Mouse (Mus musculus) G1E (cell line): ENCODE results near the gene Iqschfp. TPM values are rescaled to one million over a fixed set of nuclear protein-coding genes. Genes with fewer than 3 reads are reported as not detected.

Source experiments
- ATAC-seq: 2 replicates; pipeline ENCODE4 v1.8.0; 2016; ENCODE audit warnings: mild to moderate bottlenecking; ENCODE audit not compliant: insufficient number of reproducible peaks, poor library complexity, low FRiP score, severe bottlenecking; ENCODE audit errors: extremely low read depth
- DNase-seq: peaks from one replicate; pipeline ENCODE4 v3.0.0; 2012; ENCODE audit warnings: low spot score
- H3K27me3 ChIP-seq: 2 replicates; pipeline ENCODE4 v1.6.1; 2012; ENCODE audit warnings: mild to moderate bottlenecking, low read length, inconsistent platforms; ENCODE audit not compliant: insufficient read depth
- H3K36me3 ChIP-seq: replicated peaks from 2 replicates; pipeline ENCODE3; 2012; ENCODE audit warnings: mild to moderate bottlenecking, inconsistent platforms
- H3K4me1 ChIP-seq: 2 replicates; pipeline ENCODE4 v1.6.1; 2012; ENCODE audit warnings: low read depth, low read length, inconsistent platforms, mixed read lengths; ENCODE audit not compliant: insufficient read depth
- H3K4me3 ChIP-seq: 2 replicates; pipeline ENCODE4 v1.5.1; 2012; ENCODE audit warnings: low read depth, mild to moderate bottlenecking, inconsistent platforms, low read length, moderate library complexity, mixed read lengths
- H3K9me3 ChIP-seq: replicated peaks from 2 replicates; pipeline ENCODE4 v1.6.1; 2012; ENCODE audit warnings: inconsistent platforms
- CTCF ChIP-seq: IDR thresholded peaks from 2 replicates; pipeline ENCODE4 v1.5.1; 2012; ENCODE audit warnings: low read depth, low read length, inconsistent platforms, mixed read lengths
- GATA1 ChIP-seq: IDR thresholded peaks from 2 replicates; pipeline ENCODE4 v1.6.1; 2012; ENCODE audit warnings: borderline replicate concordance, low read length, inconsistent platforms, mixed read lengths
- GATA2 ChIP-seq: IDR thresholded peaks from 2 replicates; pipeline ENCODE4 v1.6.1; 2012; ENCODE audit warnings: low read depth, low read length, inconsistent platforms, borderline replicate concordance
- POLR2AphosphoS5 ChIP-seq: IDR thresholded peaks from 2 replicates; pipeline ENCODE4 v1.6.1; 2012; ENCODE audit warnings: low read depth, low read length, inconsistent platforms; ENCODE audit not compliant: insufficient replicate concordance
- TAL1 ChIP-seq: conservative IDR thresholded peaks from 2 replicates; pipeline ENCODE4 v1.6.1; 2012; ENCODE audit warnings: low read depth, low read length, inconsistent platforms, mixed read lengths
- polyA plus RNA-seq: library from polyadenylated mRNA; stranded (reverse); fragments of >175 nt; gene quantifications from 2 replicates; pipeline ENCODE4 v1.2.3, GENCODE M21; 2012
- total RNA-seq, 2 experiments: library from RNA; stranded (forward) in 1 of 2; stranded (reverse) in 1 of 2; fragments of 200-1000 nt in 1 of 2; fragments of >200 nt in 1 of 2; fragmentation: Nextera tagmentation in 1 of 2; gene quantifications; 2 replicates each; pipeline ENCODE4 v1.2.3; 2014 to 2017

Iqschfp gene
- total and polyA plus RNA-seq, 3 experiments: not detected

DNA sequence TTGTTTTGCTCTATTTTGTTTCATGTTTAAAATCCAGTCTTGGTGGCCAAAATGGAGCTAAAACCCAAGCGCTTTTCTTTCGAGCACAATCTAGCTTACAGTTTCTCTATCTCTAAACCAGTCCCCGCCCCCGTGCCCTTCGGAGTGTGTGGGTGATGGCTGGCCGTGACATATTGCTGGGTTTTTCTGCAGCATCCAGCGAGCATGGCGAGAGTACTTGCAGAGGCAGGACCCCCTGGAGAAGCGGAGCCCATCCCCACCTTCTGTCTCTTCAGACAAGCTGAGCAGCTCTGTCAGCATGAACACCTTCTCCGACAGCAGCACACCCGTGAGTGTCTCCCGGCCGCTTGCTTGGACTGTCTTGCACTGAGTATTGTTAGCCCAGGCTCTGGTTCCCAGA lies 163.0 kb downstream of the Iqschfp start:
- H3K9me3 ChIP-seq: 0 out of 2 replicates have a peak, but pooled peaks cover 3% of the 10 kb centered on the region
- TF ChIP-seq POLR2AphosphoS5 (no peak), TAL1 (no peak), CTCF (no peak), GATA2 (no peak), GATA1 (no peak)
- DNase-seq (no peak), ATAC-seq (no peak)
- no peaks in the 10 kb centered on the region for H3K4me1 ChIP-seq
- no peak overlapping the region for H3K4me3 ChIP-seq
- no peaks in the 10 kb centered on the region for H3K27me3 ChIP-seq
- no peaks in the 10 kb centered on the region for H3K36me3 ChIP-seq

- Histone ChIP-seq H3K36me3 (no peaks in the 10 kb centered on the region), H3K4me1 (no peaks in the 10 kb centered on the region), H3K9me3 (0 out of 2 replicates have a peak, but pooled peaks cover 3% of the 10 kb centered on the region), H3K27me3 (no peaks in the 10 kb centered on the region), H3K4me3 (no peak overlapping the region)
- DNase-seq: peak; percentile 2
- TF ChIP-seq TAL1: no peak
- no peak for ATAC-seq
Measured at GRCm38 (mm10) chr3:68056373-68057275, 164.6 kb downstream of the Iqschfp start.

DNA sequence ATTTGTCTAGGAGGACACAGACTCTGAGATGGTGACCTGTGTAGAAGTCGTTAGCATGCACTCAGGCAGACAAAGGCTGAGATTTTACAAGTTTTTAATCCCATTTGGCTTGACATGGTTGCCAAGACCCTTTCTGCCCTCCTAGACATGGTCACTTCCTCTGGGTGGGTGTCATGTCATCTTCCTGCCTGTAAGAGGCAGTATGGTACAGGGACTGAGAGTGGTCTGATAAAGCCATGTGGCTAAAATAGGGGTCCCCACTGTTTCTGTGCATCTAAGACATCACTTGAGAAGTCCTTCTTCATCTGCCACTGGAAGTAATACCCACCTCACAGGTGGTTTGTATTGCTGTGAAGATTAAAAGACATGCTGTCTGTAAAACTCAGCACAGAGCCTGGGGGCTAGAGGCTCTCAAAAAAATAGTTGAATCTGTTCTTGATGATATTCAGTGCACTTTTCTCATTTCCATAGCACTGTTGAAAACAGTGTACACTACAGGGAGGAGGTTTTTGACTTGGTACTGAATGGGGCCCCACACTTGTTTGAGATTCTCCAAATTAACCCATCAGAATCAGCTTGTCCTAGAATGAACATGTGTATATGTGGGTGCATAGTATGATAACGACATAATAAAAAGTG lies 167.2 kb downstream of the Iqschfp start:
- Histone ChIP-seq H3K27me3 (no peaks in the 10 kb centered on the region), H3K9me3 (peaks cover 5% of the 10 kb centered on the region; the same call in 1 of the 2 replicates), H3K4me1 (no peaks in the 10 kb centered on the region), H3K4me3 (no peak overlapping the region), H3K36me3 (no peaks in the 10 kb centered on the region)
- no peak for TF ChIP-seq TAL1
- no peak for TF ChIP-seq POLR2AphosphoS5
- TF ChIP-seq CTCF: no peak
- no peak for TF ChIP-seq GATA1
- TF ChIP-seq GATA2: no peak
- ATAC-seq (no peak), DNase-seq (no peak)

DNA sequence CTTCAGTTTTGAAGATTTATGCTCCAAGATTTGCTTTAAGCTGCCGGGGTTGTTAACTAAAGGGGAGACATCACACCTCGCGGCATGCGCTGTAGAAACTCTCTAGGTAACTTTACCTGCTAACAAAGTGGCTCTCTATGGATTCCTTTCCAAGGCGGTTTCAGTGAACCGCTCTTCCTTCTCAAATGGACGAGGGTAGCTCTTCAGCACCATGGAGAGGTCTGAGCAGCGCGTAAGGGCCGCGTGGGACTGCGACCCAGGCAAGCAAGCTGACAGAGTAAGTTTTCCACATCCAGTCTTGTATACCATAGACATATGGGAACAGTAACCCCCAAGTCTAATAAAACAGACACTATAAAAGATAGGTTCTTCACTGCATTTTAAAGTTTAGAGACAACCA lies 172.7 kb downstream of the Iqschfp start, which contains the start of gene Schip1:
Schip1 (plus strand) TSS at position 72 of the 400 bp plus-strand sequence.
- TF ChIP-seq GATA1 (no peak), CTCF (no peak), TAL1 (no peak), POLR2AphosphoS5 (no peak), GATA2 (no peak)
- peaks cover 2% of the 10 kb centered on the region; the same call in 1 of the 2 replicates for H3K9me3 ChIP-seq
- no peak for ATAC-seq
- H3K4me1 ChIP-seq: no peaks in the 10 kb centered on the region
- H3K4me3 ChIP-seq: no peak within 1 kb of the TSS
- DNase-seq: no peak
- H3K36me3 ChIP-seq: no peaks in the 10 kb centered on the region
- no peaks in the 10 kb centered on the region for H3K27me3 ChIP-seq

- Histone ChIP-seq H3K27me3 (no peaks in the 10 kb centered on the region), H3K36me3 (no peaks in the 10 kb centered on the region), H3K4me3 (no peak overlapping the region), H3K4me1 (no peaks in the 10 kb centered on the region), H3K9me3 (0 out of 2 replicates have a peak, but pooled peaks cover 4% of the 10 kb centered on the region)
- TF ChIP-seq POLR2AphosphoS5 (no peak), GATA2 (no peak), TAL1 (no peak)
- DNase-seq (no peak), ATAC-seq (no peak)
Measured at GRCm38 (mm10) chr3:68071395-68072386, 179.7 kb downstream of the Iqschfp start.

DNA sequence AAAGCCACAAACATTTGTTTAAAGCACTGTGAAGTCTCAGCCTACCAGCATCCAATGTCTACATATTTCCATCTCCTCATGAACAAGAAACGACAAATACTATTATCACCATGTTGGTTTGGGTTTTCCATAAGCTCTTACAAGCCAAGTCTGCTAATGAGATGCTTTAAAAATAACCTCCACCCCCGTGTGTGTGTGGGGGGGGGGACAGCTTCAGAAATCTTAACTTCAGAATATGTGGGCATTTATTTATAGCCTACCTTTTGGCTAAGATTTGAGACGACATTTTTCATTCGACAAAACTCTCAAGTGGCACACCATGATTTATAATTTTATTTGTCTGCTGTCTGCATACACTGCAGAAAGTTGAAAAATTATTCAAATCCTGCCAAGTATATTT lies 185.4 kb downstream of the Iqschfp start:
- Histone ChIP-seq H3K27me3 (no peaks in the 10 kb centered on the region), H3K4me1 (no peaks in the 10 kb centered on the region), H3K36me3 (no peaks in the 10 kb centered on the region), H3K4me3 (no peak overlapping the region), H3K9me3 (no peaks in the 10 kb centered on the region)
- no peak for DNase-seq
- TF ChIP-seq POLR2AphosphoS5: no peak
- TF ChIP-seq GATA2: no peak
- no peak for TF ChIP-seq TAL1
- no peak for TF ChIP-seq GATA1
- no peak for TF ChIP-seq CTCF
- no peak for ATAC-seq
